Mouse (Mus musculus) myocyte (in vitro differentiated cells): ENCODE results near the gene Ngp. TPM values are rescaled to one million over a fixed set of nuclear protein-coding genes. Genes with fewer than 3 reads are reported as not detected.

Experiments used
- H3K27me3 ChIP-seq: one replicate; pipeline ENCODE4 v1.6.1; 2011; ENCODE audit not compliant: control insufficient read depth, insufficient read depth, insufficient read length
- H3K36me3 ChIP-seq: one replicate; pipeline ENCODE4 v1.6.1; 2011; ENCODE audit not compliant: control insufficient read depth, insufficient read depth
- H3K4me2 ChIP-seq: one replicate; pipeline ENCODE4 v1.6.1; 2011; ENCODE audit warnings: low read depth, control low read depth
- H3K4me3 ChIP-seq: one replicate; pipeline ENCODE4 v1.5.1; 2011; ENCODE audit warnings: mild to moderate bottlenecking, control low read depth, moderate library complexity
- H3K79me2 ChIP-seq: one replicate; pipeline ENCODE4 v1.6.1; 2011; ENCODE audit not compliant: control insufficient read depth, insufficient read depth
- H3ac ChIP-seq: one replicate; pipeline ENCODE4 v1.6.1; 2011; ENCODE audit not compliant: control insufficient read depth, insufficient read length
- CEBPB ChIP-seq: IDR thresholded peaks from 2 replicates; pipeline ENCODE4 v1.6.1; 2011; ENCODE audit warnings: mild to moderate bottlenecking, moderate library complexity; ENCODE audit not compliant: poor library complexity, insufficient read depth, severe bottlenecking
- E2F4 ChIP-seq: IDR thresholded peaks from one replicate; pipeline ENCODE4 v1.6.1; 2011; ENCODE audit warnings: mild to moderate bottlenecking, control low read depth, moderate library complexity; ENCODE audit not compliant: insufficient read depth
- MAX ChIP-seq: IDR thresholded peaks from one replicate; pipeline ENCODE4 v1.6.1; 2011; ENCODE audit warnings: low read depth, mild to moderate bottlenecking, control low read depth
- MYOD1 ChIP-seq, 3 experiments: IDR thresholded peaks; one replicate each; pipeline ENCODE4 v1.6.1; 2011; ENCODE audit warnings: control low read depth in 2 of 3, low read depth in 2 of 3, mild to moderate bottlenecking in 2 of 3, moderate library complexity in 1 of 3; ENCODE audit not compliant: insufficient read length in 2 of 3, control insufficient read depth in 1 of 3
- MYOG ChIP-seq, 3 experiments: IDR thresholded peaks; one replicate each; pipeline ENCODE4 v1.6.1; 2011; ENCODE audit warnings: control low read depth in 2 of 3, low read depth in 2 of 3, mild to moderate bottlenecking in 2 of 3; ENCODE audit not compliant: insufficient read length in 2 of 3, control insufficient read depth in 1 of 3, insufficient read depth in 1 of 3
- POLR2A ChIP-seq: IDR thresholded peaks from one replicate; pipeline ENCODE4 v1.6.1; 2011; ENCODE audit warnings: low read depth, mild to moderate bottlenecking, control low read depth, moderate library complexity; ENCODE audit not compliant: insufficient read length
- POLR2AphosphoS2 ChIP-seq: IDR thresholded peaks from one replicate; pipeline ENCODE4 v1.6.1; 2011; ENCODE audit warnings: low read depth, control low read depth; ENCODE audit not compliant: insufficient read length
- REST ChIP-seq: IDR thresholded peaks from one replicate; pipeline ENCODE4 v1.6.1; 2011; ENCODE audit warnings: mild to moderate bottlenecking, control low read depth, moderate library complexity; ENCODE audit not compliant: insufficient read depth, insufficient read length
- SRF ChIP-seq: IDR thresholded peaks from one replicate; pipeline ENCODE4 v1.6.1; 2011; ENCODE audit warnings: low read depth; ENCODE audit not compliant: control insufficient read depth, insufficient read length
- TCF12 ChIP-seq: IDR thresholded peaks from one replicate; pipeline ENCODE4 v1.6.1; 2011; ENCODE audit warnings: mild to moderate bottlenecking, control low read depth; ENCODE audit not compliant: poor library complexity, insufficient read depth, severe bottlenecking
- TCF3 ChIP-seq: IDR thresholded peaks from one replicate; pipeline ENCODE4 v1.6.1; 2011; ENCODE audit warnings: low read depth, control low read depth; ENCODE audit not compliant: insufficient read length
- USF1 ChIP-seq: IDR thresholded peaks from one replicate; pipeline ENCODE4 v1.6.1; 2011; ENCODE audit warnings: low read depth, mild to moderate bottlenecking, control low read depth, moderate library complexity
- polyA plus RNA-seq: library from polyadenylated mRNA; unstranded; fragments of >200 nt; fragmentation: generic; extraction: Trizol; gene quantifications from one replicate; pipeline ENCODE4 v1.2.1, GENCODE M21; 2012; ENCODE audit warnings: missing spikeins

Gene Ngp
- polyA plus RNA-seq, 1 experiment: not detected

DNA sequence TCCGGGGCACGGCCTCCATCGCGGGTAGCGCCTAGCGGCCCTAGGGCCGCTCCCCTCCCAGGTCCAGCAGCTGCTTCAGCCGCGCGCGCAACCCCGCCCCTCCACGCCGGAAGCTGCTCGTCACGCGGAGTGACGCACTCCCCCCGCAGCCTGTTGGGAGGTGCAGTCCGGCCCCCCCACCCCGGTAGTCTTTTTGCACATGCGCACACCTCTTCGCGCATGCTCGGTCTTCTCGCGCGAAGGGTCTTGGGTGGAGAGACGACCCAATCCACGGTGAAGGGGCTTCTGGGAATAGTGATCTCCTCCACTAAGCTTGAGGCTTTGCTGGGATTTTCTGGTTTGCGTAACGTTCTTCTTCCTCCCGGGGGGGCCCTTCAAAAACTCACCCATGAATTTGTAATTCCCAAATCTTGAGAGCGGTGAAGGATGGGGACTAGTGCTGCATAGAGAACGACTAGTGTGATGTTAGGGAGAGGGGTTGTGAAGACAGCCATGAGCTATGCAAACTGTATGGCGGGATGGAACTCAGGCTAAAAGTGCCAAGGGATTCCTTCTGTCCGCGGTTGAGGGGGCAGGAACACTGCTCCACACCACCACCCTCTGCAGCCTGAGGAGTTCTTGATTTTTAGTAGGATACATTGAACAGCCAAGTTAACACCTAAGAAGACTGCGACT lies 11.3 kb upstream of the Ngp start, which contains the start of gene Ptpn23:
TSS of gene Ptpn23 (minus strand) at position 115 of the 675 bp plus-strand sequence.
- no peaks in the 10 kb centered on the region for H3K36me3 ChIP-seq
- no peaks in the 10 kb centered on the region for H3K27me3 ChIP-seq
- peaks cover 46% of the 10 kb centered on the region for H3K79me2 ChIP-seq
- H3ac ChIP-seq: peak within 1 kb of the TSS; percentile 98
- H3K4me2 ChIP-seq: peak within 1 kb of the TSS; percentile 95
- TF ChIP-seq REST (no peak), MYOD1 (IDR thresholded peaks at IDR 0.05; ENCODE audit: control insufficient read depth in 1 of 3, insufficient read length in 2 of 3, low read depth in 2 of 3) (peak in 2 of 3 experiments; percentile 70 to 88), E2F4 (no peak), CEBPB (peak; percentile 51; the same call in 1 of the 2 replicates), POLR2A (peak; percentile 86), TCF3 (no peak), USF1 (peak; percentile 63), MAX (no peak), POLR2AphosphoS2 (peak; percentile 88), SRF (no peak), TCF12 (no peak), MYOG (IDR thresholded peaks at IDR 0.05; ENCODE audit: control insufficient read depth in 1 of 3, insufficient read depth in 1 of 3, insufficient read length in 2 of 3, low read depth in 2 of 3) (peak; percentile 30 to 90 (median 77))
- peak within 1 kb of the TSS; percentile 97 for H3K4me3 ChIP-seq

DNA sequence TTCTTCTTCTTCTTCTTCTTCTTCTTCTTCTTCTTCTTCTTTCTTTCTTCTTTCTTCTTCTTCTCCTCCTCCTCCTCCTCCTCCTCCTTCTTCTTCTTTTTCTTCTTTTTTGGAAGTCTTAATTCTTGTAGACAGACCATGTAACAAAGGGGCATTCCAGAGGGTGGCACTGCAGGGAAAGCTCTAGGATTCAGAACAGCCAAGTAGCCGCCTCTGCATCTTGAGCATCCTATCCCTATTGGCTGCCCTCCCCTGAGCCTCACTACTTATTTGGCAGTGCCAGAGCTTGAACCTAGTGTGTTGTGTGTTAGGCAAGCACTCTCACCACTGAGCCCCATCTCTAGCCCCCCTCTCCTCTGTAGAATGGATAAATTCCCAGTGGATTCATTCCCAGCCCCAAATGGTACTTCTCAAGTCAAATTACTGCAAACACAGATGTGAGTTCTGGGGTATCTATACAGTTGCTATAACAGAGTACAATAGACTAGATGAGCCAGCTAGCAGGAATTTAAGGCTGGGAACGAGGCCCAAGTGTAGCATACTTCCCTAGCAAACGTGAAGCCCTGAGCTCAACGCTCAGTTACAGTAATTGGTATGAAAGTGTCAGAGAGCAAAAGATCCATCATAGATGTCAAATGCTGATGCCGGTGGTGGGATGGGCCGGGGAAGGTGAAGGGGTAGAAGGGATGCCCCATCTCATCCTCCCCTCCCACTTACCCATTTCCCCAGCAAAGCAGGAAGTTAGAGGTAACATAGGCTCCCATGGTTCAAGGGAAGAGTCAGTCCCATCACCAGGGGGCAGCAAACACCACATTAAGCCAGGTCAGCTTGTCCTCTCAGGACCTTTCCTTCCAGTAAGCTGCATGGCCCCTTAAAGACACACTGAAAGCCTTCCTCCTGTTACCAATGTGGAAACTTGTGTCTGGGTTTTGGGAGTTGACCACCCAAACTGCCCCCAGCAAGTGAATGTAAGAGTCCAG lies 8.3 kb upstream of the Ngp start:
- peaks cover 17% of the 10 kb centered on the region for H3K79me2 ChIP-seq
- peak overlapping the region; percentile 55 for H3K4me2 ChIP-seq
- no peak overlapping the region for H3K4me3 ChIP-seq
- no peak overlapping the region for H3ac ChIP-seq
- no peaks in the 10 kb centered on the region for H3K27me3 ChIP-seq
- no peak for TF ChIP-seq SRF
- TF ChIP-seq REST: no peak
- no peak for TF ChIP-seq MYOG (IDR thresholded peaks at IDR 0.05; ENCODE audit: control insufficient read depth in 1 of 3, insufficient read depth in 1 of 3, insufficient read length in 2 of 3, low read depth in 2 of 3)
- no peak for TF ChIP-seq CEBPB
- TF ChIP-seq E2F4: no peak
- TF ChIP-seq TCF12: no peak
- TF ChIP-seq USF1: no peak
- no peak for TF ChIP-seq TCF3
- no peak for TF ChIP-seq MAX
- no peak for TF ChIP-seq MYOD1 (IDR thresholded peaks at IDR 0.05; ENCODE audit: control insufficient read depth in 1 of 3, insufficient read length in 2 of 3, low read depth in 2 of 3)
- no peak for TF ChIP-seq POLR2AphosphoS2
- no peak for TF ChIP-seq POLR2A
- no peaks in the 10 kb centered on the region for H3K36me3 ChIP-seq

DNA sequence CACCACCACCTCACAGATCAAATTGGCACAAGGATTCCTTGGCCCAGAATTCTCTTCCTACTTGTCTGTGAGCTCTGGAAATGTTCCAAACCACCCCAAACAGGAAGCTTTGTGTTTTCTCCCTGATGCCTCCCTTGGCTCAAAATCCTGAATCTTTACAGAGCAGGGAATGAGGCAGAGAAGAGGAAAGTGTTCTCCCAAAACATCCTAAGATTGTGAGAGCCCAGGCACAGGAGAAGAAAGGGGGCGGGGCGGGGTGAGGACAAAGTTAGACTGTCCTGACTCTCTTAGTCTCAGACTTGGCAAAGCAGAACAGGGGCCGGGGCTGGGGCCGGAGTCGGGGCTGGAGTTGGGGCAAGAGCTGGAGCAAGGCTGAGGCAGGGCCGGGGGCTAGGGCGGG lies 6.6 kb upstream of the Ngp start:
- Histone ChIP-seq H3K79me2 (no peaks in the 10 kb centered on the region), H3ac (no peak overlapping the region), H3K4me2 (no peak overlapping the region), H3K36me3 (no peaks in the 10 kb centered on the region), H3K4me3 (no peak overlapping the region), H3K27me3 (no peaks in the 10 kb centered on the region)
- TF ChIP-seq E2F4 (no peak), TCF3 (no peak), USF1 (no peak), SRF (no peak), MAX (no peak), REST (no peak), CEBPB (no peak), POLR2A (no peak), POLR2AphosphoS2 (no peak), TCF12 (no peak), MYOD1 (IDR thresholded peaks at IDR 0.05; ENCODE audit: control insufficient read depth in 1 of 3, insufficient read length in 2 of 3, low read depth in 2 of 3) (no peak)

DNA sequence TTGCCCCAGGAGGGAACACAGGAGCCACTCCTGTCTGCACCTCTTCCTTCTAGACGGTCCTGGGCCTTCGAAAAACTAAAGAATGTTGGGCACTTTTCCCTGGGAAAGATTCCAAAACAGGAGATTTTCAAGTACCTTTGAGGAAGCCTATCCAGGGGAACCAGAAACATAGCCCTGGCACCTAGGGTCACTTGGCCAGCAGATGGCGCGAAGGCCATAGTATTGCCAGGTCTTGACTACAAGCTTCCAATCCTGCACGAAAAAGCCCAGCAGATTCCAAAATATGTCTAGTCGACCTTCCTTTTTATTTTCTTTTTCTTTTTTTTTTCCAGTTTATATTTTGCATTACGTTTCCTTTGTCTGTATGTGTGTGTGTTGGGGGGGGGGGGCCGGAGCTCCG lies 5.8 kb upstream of the Ngp start:
- Histone ChIP-seq H3K4me3 (no peak overlapping the region), H3K4me2 (no peak overlapping the region), H3K27me3 (no peaks in the 10 kb centered on the region), H3K79me2 (no peaks in the 10 kb centered on the region), H3K36me3 (no peaks in the 10 kb centered on the region), H3ac (no peak overlapping the region)
- TF ChIP-seq POLR2A (no peak), SRF (no peak), E2F4 (no peak), MYOG (IDR thresholded peaks at IDR 0.05; ENCODE audit: control insufficient read depth in 1 of 3, insufficient read depth in 1 of 3, insufficient read length in 2 of 3, low read depth in 2 of 3) (no peak), CEBPB (no peak), USF1 (no peak), TCF3 (no peak), REST (no peak), MYOD1 (IDR thresholded peaks at IDR 0.05; ENCODE audit: control insufficient read depth in 1 of 3, insufficient read length in 2 of 3, low read depth in 2 of 3) (no peak), TCF12 (no peak), POLR2AphosphoS2 (no peak), MAX (no peak)
